7 mouse cellular contexts compared by ENCODE assay signal in genomic region chr6:140300470-140301145, GRCm38 (mm10).
A peak's percentile ranks its signal among the peaks of the same experiment; 100 is the strongest.
DNase-seq lines count a peak whose midpoint lies in the region; ATAC-seq and TF ChIP-seq lines count a peak whose summit lies in the region.

No protein-coding gene starts in this region.

- peaks cover 3% of the 10 kb centered on the region; the same call in 1 of the 2 replicates for H3K4me1 ChIP-seq in hindbrain, postnatal 0 days (ENCODE audit: insufficient read depth, low read length)
- no peaks in the 10 kb centered on the region for H3K4me1 ChIP-seq in liver, embryonic 15.5 days (replicated peaks)
- peaks cover 12% of the 10 kb centered on the region for H3K4me1 ChIP-seq in stomach, embryonic 14.5 days (ENCODE audit: control insufficient read depth, insufficient read depth, low read length)

- H3K27me3 ChIP-seq in hindbrain, postnatal 0 days (ENCODE audit: insufficient read depth, low read length), result no peaks in the 10 kb centered on the region
- no peaks in the 10 kb centered on the region for H3K27me3 ChIP-seq in liver, embryonic 15.5 days
- H3K27me3 ChIP-seq in stomach, embryonic 14.5 days (ENCODE audit: control insufficient read depth, insufficient read depth, low read length), result no peaks in the 10 kb centered on the region

- TF ChIP-seq CTCF in hindbrain, postnatal 0 days (IDR thresholded peaks at IDR 0.05; ENCODE audit: low read depth), result no peak

- 32% methylated on average over 7 of the region's 7 CpGs for WGBS in hindbrain, postnatal 0 days
- 41% methylated on average over 7 of the region's 7 CpGs for WGBS in liver, embryonic 15.5 days (ENCODE audit: insufficient replicate concordance)
- 30% methylated on average over 7 of the region's 7 CpGs for WGBS in stomach, embryonic 14.5 days

- H3K4me2 ChIP-seq in hindbrain, postnatal 0 days (ENCODE audit: low read depth, low read length), result no peak overlapping the region
- no peak overlapping the region for H3K4me2 ChIP-seq in liver, embryonic 15.5 days
- no peak overlapping the region for H3K4me2 ChIP-seq in stomach, embryonic 14.5 days (replicated peaks; ENCODE audit: low read depth, low read length)

- no peak overlapping the region for H3K4me3 ChIP-seq in hindbrain, postnatal 0 days (ENCODE audit: low read length)
- H3K4me3 ChIP-seq in liver, embryonic 15.5 days (replicated peaks), result no peak overlapping the region
- H3K4me3 ChIP-seq in stomach, embryonic 14.5 days (ENCODE audit: low read depth, low read length), result no peak overlapping the region

- DNase-seq in urinary bladder, postnatal 14 days (ENCODE audit: low spot score), result peak; percentile 42
- no peak for DNase-seq in urinary bladder, adult 2 months (ENCODE audit: low spot score)
- peak; percentile 63 for DNase-seq in gastrocnemius, postnatal 14 days
- DNase-seq in hindbrain, postnatal 0 days (ENCODE audit: low spot score), result peak; percentile 48

- no peaks in the 10 kb centered on the region for H3K36me3 ChIP-seq in hindbrain, postnatal 0 days (ENCODE audit: insufficient read depth, low read length)
- no peaks in the 10 kb centered on the region for H3K36me3 ChIP-seq in liver, embryonic 15.5 days (replicated peaks)
- no peaks in the 10 kb centered on the region for H3K36me3 ChIP-seq in stomach, embryonic 14.5 days (ENCODE audit: control insufficient read depth, insufficient read depth, low read length)

- ATAC-seq in hindbrain, postnatal 0 days, result peak; percentile 18; the same call in 1 of the 2 replicates
- ATAC-seq in liver, embryonic 15.5 days (ENCODE audit: insufficient read depth), result peak; percentile 85
- peak; percentile 70; the same call in 1 of the 2 replicates for ATAC-seq in stomach, embryonic 14.5 days (ENCODE audit: insufficient number of reproducible peaks, insufficient read depth, low FRiP score, low read depth)
- no peak for ATAC-seq in frontal cortex, adult (ENCODE audit: low TSS enrichment)

- H3K27ac ChIP-seq in hindbrain, postnatal 0 days, result no peak overlapping the region
- no peak overlapping the region for H3K27ac ChIP-seq in liver, embryonic 15.5 days (replicated peaks)
- no peak overlapping the region; the same call in 1 of the 2 replicates for H3K27ac ChIP-seq in stomach, embryonic 14.5 days (ENCODE audit: low read length)

- no peak overlapping the region for H3K9ac ChIP-seq in hindbrain, postnatal 0 days (replicated peaks; ENCODE audit: low read length)
- H3K9ac ChIP-seq in liver, embryonic 15.5 days, result no peak overlapping the region
- H3K9ac ChIP-seq in stomach, embryonic 14.5 days (replicated peaks; ENCODE audit: low read depth, low read length), result no peak overlapping the region

- intact Hi-C loops in gastrocnemius, postnatal 14 days (cut with DNase I; ENCODE audit: low total_unique reads), result no loop called here

- no peaks in the 10 kb centered on the region for H3K9me3 ChIP-seq in hindbrain, postnatal 0 days (ENCODE audit: low read length)
- H3K9me3 ChIP-seq in liver, embryonic 15.5 days (replicated peaks), result no peaks in the 10 kb centered on the region
- no peaks in the 10 kb centered on the region for H3K9me3 ChIP-seq in stomach, embryonic 14.5 days (ENCODE audit: control insufficient read depth, low read depth, low read length)
